Mouse (Mus musculus) ES-Bruce4 (cell line): ENCODE data around the gene Ccdc113.

Source experiments
- CTCF ChIP-seq: IDR thresholded peaks from one replicate; pipeline ENCODE4 v1.8.1; 2011; ENCODE audit warnings: low read depth, low read length
- EP300 ChIP-seq: IDR thresholded peaks from 2 replicates; pipeline ENCODE4 v1.6.1; 2011; ENCODE audit warnings: low read depth, low read length; ENCODE audit not compliant: insufficient read depth
- POLR2A ChIP-seq: IDR thresholded peaks from one replicate; pipeline ENCODE4 v1.8.1; 2011; ENCODE audit warnings: low read length; ENCODE audit not compliant: insufficient read depth

DNA sequence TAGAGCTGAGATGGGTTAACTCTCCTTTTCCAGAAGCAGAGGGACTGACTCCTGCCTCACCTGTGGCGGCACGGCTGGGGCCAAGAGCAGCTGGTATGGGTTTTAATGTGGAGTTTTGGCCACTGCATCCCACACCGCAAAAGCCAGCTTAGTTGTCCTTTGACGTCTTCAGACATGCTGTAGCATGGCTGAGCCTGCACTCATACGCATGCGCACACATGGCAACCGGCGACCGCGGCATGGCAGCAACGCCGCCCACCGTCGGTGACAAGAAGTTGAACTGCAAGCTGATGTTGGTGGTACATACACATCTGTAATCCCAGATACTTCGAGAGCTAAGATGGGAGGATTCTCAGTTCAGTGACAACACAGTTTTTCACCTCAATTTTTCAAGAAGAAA is 67.4 kb downstream of the Ccdc113 start:
- TF ChIP-seq CTCF (peak; percentile 26), EP300 (no peak), POLR2A (no peak)
